Mouse (Mus musculus): ENCODE data around the gene Kcnj14.

DNA sequence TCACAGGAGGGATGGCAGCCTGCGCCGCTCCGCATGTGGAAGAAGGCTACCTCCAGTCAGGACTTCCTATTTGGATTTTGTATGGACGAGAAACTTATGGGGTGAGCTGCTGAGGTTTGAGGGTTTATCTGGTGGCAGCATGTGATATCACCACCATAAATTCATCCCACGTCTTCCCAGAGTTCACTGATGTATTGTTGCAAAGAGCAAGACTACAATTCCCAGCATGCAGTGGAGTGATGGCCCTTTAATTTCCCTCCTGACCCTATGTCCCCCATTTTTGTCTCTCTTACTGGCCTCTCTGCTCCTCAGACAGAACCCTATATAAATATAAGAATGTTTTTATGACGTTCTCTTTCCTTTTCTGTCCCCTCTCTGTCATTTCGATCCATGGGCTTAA is 38.2 kb upstream of the Kcnj14 start:
- TF ChIP-seq USF1 (IDR thresholded peaks at IDR 0.05; ENCODE audit: low read depth) (no peak), MYOG (IDR thresholded peaks at IDR 0.05; ENCODE audit: control insufficient read depth in 1 of 3, insufficient read depth in 1 of 3, insufficient read length in 2 of 3, low read depth in 2 of 3) (no peak), MAX (IDR thresholded peaks at IDR 0.05; ENCODE audit: low read depth) (no peak), POLR2AphosphoS2 (IDR thresholded peaks at IDR 0.05; ENCODE audit: insufficient read length, low read depth) (no peak), POLR2A (IDR thresholded peaks at IDR 0.05; ENCODE audit: insufficient read length, low read depth) (no peak), E2F4 (IDR thresholded peaks at IDR 0.05; ENCODE audit: insufficient read depth) (no peak), TCF3 (IDR thresholded peaks at IDR 0.05; ENCODE audit: insufficient read length, low read depth) (no peak), REST (IDR thresholded peaks at IDR 0.05; ENCODE audit: insufficient read depth, insufficient read length) (no peak), MYOD1 (IDR thresholded peaks at IDR 0.05; ENCODE audit: control insufficient read depth in 1 of 3, insufficient read length in 2 of 3, low read depth in 2 of 3) (no peak)
